17 mouse cellular contexts compared by ENCODE assay signal in genomic region chr7:37916762-37917439, GRCm38 (mm10).
DNase-seq lines count a peak whose midpoint lies in the region; ATAC-seq and TF ChIP-seq lines count a peak whose summit lies in the region.
"Had no signal": no experiment of that assay in that cellular context is flagged by ENCODE, and none has a peak within 500 bp of the region (broad histone marks: within the 10 kb centered on the region; RNA-seq: fewer than 3 reads in every experiment).

No protein-coding gene starts in this region.

- no peaks in the 10 kb centered on the region for H3K9me3 ChIP-seq in hindbrain, embryonic 14.5 days (ENCODE audit: control insufficient read depth, low read length)
- no peaks in the 10 kb centered on the region for H3K9me3 ChIP-seq in hindbrain, embryonic 12.5 days (replicated peaks)
- no peaks in the 10 kb centered on the region for H3K9me3 ChIP-seq in limb, embryonic 10.5 days (replicated peaks)
- H3K9me3 ChIP-seq: embryonic facial prominence, embryonic 12.5 days had no signal

- no peak for TF ChIP-seq CTCF in brain, embryonic 14.5 days (IDR thresholded peaks at IDR 0.05; ENCODE audit: borderline replicate concordance, extremely low read depth, insufficient read depth, insufficient read length)
- TF ChIP-seq CTCF in thymus, adult 2 months (IDR thresholded peaks at IDR 0.05; ENCODE audit: borderline replicate concordance, control insufficient read depth, extremely low read depth, insufficient read depth, low read length, poor library complexity), result no peak

- 0 out of 2 replicates have a peak, but pooled peaks cover 8% of the 10 kb centered on the region for H3K4me1 ChIP-seq in hindbrain, embryonic 14.5 days (replicated peaks; ENCODE audit: control insufficient read depth, insufficient read depth, low read length)
- H3K4me1 ChIP-seq in hindbrain, embryonic 12.5 days, result peaks cover 11% of the 10 kb centered on the region
- peaks cover 12% of the 10 kb centered on the region for H3K4me1 ChIP-seq in limb, embryonic 10.5 days
- no peaks in the 10 kb centered on the region for H3K4me1 ChIP-seq in thymus, adult 2 months (replicated peaks; ENCODE audit: control insufficient read depth, insufficient read depth, low read length)
- H3K4me1 ChIP-seq: megakaryocyte, embryonic 14.5 days had no signal

- H3K27me3 ChIP-seq in hindbrain, embryonic 14.5 days (ENCODE audit: control insufficient read depth, insufficient read depth, low read length), result no peaks in the 10 kb centered on the region
- no peaks in the 10 kb centered on the region for H3K27me3 ChIP-seq in hindbrain, embryonic 12.5 days
- no peaks in the 10 kb centered on the region for H3K27me3 ChIP-seq in limb, embryonic 10.5 days (ENCODE audit: low read depth, poor library complexity, severe bottlenecking)
- H3K27me3 ChIP-seq in thymus, adult 2 months (ENCODE audit: control insufficient read depth, insufficient read depth, low read length), result no peaks in the 10 kb centered on the region
- H3K27me3 ChIP-seq: embryonic facial prominence, embryonic 12.5 days; megakaryocyte, embryonic 14.5 days; Patski had no signal

- TF ChIP-seq POLR2A in brain, embryonic 14.5 days (IDR thresholded peaks at IDR 0.05; ENCODE audit: borderline replicate concordance, extremely low read depth, insufficient read depth, insufficient read length, poor library complexity, severe bottlenecking), result no peak
- no peak for TF ChIP-seq POLR2A in thymus, adult 2 months (IDR thresholded peaks at IDR 0.05; ENCODE audit: control insufficient read depth, extremely low read depth, insufficient read depth, low read length, poor library complexity)

- WGBS in hindbrain, embryonic 14.5 days, result 60% methylated on average over 18 of the region's 18 CpGs
- 66% methylated on average over 18 of the region's 18 CpGs for WGBS in hindbrain, embryonic 12.5 days
- WGBS in limb, embryonic 10.5 days, result 69% methylated on average over 18 of the region's 18 CpGs
- WGBS in thymus, adult 2 months, result 73% methylated on average over 18 of the region's 18 CpGs

- no peak for DNase-seq in hindbrain, embryonic 14.5 days (ENCODE audit: low spot score)
- peak; percentile 64 for DNase-seq in Muller cell, postnatal 12 days (ENCODE audit: inconsistent ontology term)
- peak; percentile 86 for DNase-seq in brain, embryonic 14.5 days (ENCODE audit: low read depth)
- DNase-seq in limb, embryonic 10.5 days (ENCODE audit: low spot score), result no peak
- no peak for DNase-seq in thymus, adult 2 months
- DNase-seq in urinary bladder, postnatal 10 days (ENCODE audit: low spot score), result no peak
- DNase-seq in urinary bladder, adult 2 months (ENCODE audit: low spot score), result no peak
- DNase-seq: heart, adult 18-20 months; heart, postnatal 10 days; kidney, postnatal 14 days; spleen, adult 18-20 months; thymus, postnatal 4 days had no signal

- no peak overlapping the region for H3K9ac ChIP-seq in hindbrain, embryonic 14.5 days
- H3K9ac ChIP-seq in hindbrain, embryonic 12.5 days, result no peak overlapping the region
- H3K9ac ChIP-seq: embryonic facial prominence, embryonic 12.5 days had no signal

- H3K36me3 ChIP-seq in hindbrain, embryonic 14.5 days (replicated peaks; ENCODE audit: control insufficient read depth, insufficient read depth), result no peaks in the 10 kb centered on the region
- no peaks in the 10 kb centered on the region for H3K36me3 ChIP-seq in hindbrain, embryonic 12.5 days
- H3K36me3 ChIP-seq in limb, embryonic 10.5 days, result no peaks in the 10 kb centered on the region
- H3K36me3 ChIP-seq in thymus, adult 2 months (ENCODE audit: control insufficient read depth, insufficient read depth, low read length), result no peaks in the 10 kb centered on the region
- H3K36me3 ChIP-seq: embryonic facial prominence, embryonic 12.5 days had no signal

- H3K27ac ChIP-seq in hindbrain, embryonic 14.5 days, result no peak overlapping the region
- no peak overlapping the region for H3K27ac ChIP-seq in hindbrain, embryonic 12.5 days
- H3K27ac ChIP-seq in limb, embryonic 10.5 days, result peak overlapping the region; percentile 26; the same call in 1 of the 2 replicates
- H3K27ac ChIP-seq in thymus, adult 2 months (ENCODE audit: control insufficient read depth, insufficient read depth, low read length), result no peak overlapping the region
- H3K27ac ChIP-seq: embryonic facial prominence, embryonic 12.5 days had no signal

- ATAC-seq in hindbrain, embryonic 14.5 days (ENCODE audit: low FRiP score), result peak; percentile 42; the same call in 1 of the 2 replicates
- no peak for ATAC-seq in hindbrain, embryonic 12.5 days (ENCODE audit: low FRiP score)
- ATAC-seq: Patski had no signal

- H3K4me2 ChIP-seq in hindbrain, embryonic 14.5 days (replicated peaks), result no peak overlapping the region
- H3K4me2 ChIP-seq in hindbrain, embryonic 12.5 days (replicated peaks), result no peak overlapping the region
- H3K4me2 ChIP-seq: embryonic facial prominence, embryonic 12.5 days; liver, embryonic 11.5 days had no signal

- H3K4me3 ChIP-seq in hindbrain, embryonic 14.5 days (replicated peaks; ENCODE audit: low read length), result no peak overlapping the region
- no peak overlapping the region for H3K4me3 ChIP-seq in hindbrain, embryonic 12.5 days
- H3K4me3 ChIP-seq in limb, embryonic 10.5 days, result no peak overlapping the region
- no peak overlapping the region for H3K4me3 ChIP-seq in thymus, adult 2 months (ENCODE audit: control insufficient read depth, insufficient read depth, low read length)
- H3K4me3 ChIP-seq: embryonic facial prominence, embryonic 12.5 days; megakaryocyte, embryonic 14.5 days had no signal

Comparison
In these comparisons a context has a peak if more than half of its experiments do, and no peak if none do; other contexts are left out.
1. DNase-seq: peak in Muller cell, postnatal 12 days (single experiment) and brain, embryonic 14.5 days (single experiment); none in hindbrain, embryonic 14.5 days (single experiment), limb, embryonic 10.5 days (single experiment), thymus, adult 2 months (single experiment), urinary bladder, postnatal 10 days (single experiment) and urinary bladder, adult 2 months (single experiment).